Mouse (Mus musculus): ENCODE measurements at regions not wholly inside any gene's neighbourhood (a gene's known extent, or its start where the extent isn't known, plus 50 kb on each side); places are given as distances from the start of the nearest gene placed in this dataset.

DNA sequence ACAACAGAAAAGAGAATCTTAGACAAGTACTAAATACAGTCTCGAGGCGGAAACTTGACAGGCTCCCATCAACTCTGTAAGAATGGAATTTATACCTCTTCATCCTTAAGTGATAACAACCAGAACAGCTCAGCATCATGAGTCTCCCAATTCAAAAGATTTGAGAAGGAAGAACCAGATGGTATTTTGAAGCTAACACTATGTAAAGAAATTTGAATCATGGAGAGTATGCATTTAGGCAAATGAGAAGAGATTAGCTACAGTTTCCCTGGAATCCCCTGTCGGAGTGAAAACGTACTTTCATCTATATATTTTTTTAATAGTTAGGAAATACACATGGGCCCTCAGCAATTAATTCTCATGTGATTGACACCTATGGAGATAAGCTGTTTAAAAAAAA, 140.9 kb downstream of the Nrip1 start:
- Histone ChIP-seq H3K4me3 (ENCODE audit: low read depth, low read length) (no peak overlapping the region), H3K9ac (ENCODE audit: low read depth, low read length) (no peak overlapping the region), H3K9me3 (ENCODE audit: control insufficient read depth, low read length) (no peaks in the 10 kb centered on the region), H3K4me1 (replicated peaks; ENCODE audit: control insufficient read depth, insufficient read depth, low read length) (no peaks in the 10 kb centered on the region), H3K4me2 (replicated peaks; ENCODE audit: low read depth, low read length) (no peak overlapping the region), H3K27ac (ENCODE audit: low read depth, low read length) (no peak overlapping the region), H3K27me3 (ENCODE audit: control insufficient read depth, insufficient read depth, low read length) (no peaks in the 10 kb centered on the region), H3K36me3 (ENCODE audit: control insufficient read depth, insufficient read depth, low read length) (no peaks in the 10 kb centered on the region)
- WGBS: 90% methylated on average over 4 of the region's 4 CpGs
- ATAC-seq (ENCODE audit: low FRiP score) (no peak), DNase-seq (ENCODE audit: low spot score) (no peak)

DNA sequence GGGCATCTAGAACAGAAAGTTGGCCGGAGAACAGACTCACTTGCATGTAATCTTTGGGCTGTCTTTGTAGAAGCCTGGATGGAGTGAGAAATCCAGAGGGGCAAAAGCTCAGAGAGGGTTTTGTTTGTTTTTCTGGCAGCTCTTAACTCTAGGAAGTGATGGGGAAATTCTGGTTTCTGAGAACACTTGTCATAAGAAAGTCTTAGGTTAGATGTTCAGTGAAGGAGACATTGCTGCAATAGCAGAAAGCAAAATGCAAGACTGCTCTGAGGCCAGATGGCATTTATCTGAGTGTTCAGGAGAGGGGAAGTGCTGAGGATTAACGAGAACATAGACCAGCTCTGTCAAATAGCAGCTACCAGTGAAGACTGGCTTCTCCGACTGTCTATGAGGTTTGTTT, 141.5 kb downstream of the Nrip1 start:
- Histone ChIP-seq H3K4me2 (replicated peaks; ENCODE audit: low read depth, low read length) (no peak overlapping the region), H3K27me3 (ENCODE audit: control insufficient read depth, insufficient read depth, low read length) (no peaks in the 10 kb centered on the region)
- 69% methylated on average over 3 of the region's 3 CpGs for WGBS

GRCm38 (mm10) chr16:76230516-76231302, 142.9 kb downstream of the Nrip1 start:
- Histone ChIP-seq H3K36me3 (ENCODE audit: control insufficient read depth, insufficient read depth, low read length) (no peaks in the 10 kb centered on the region), H3K27ac (ENCODE audit: low read depth, low read length) (no peak overlapping the region), H3K4me2 (replicated peaks; ENCODE audit: low read depth, low read length) (no peak overlapping the region), H3K4me3 (ENCODE audit: low read depth, low read length) (no peak overlapping the region), H3K4me1 (replicated peaks; ENCODE audit: control insufficient read depth, insufficient read depth, low read length) (no peaks in the 10 kb centered on the region), H3K9me3 (ENCODE audit: control insufficient read depth, low read length) (no peaks in the 10 kb centered on the region), H3K27me3 (ENCODE audit: control insufficient read depth, insufficient read depth, low read length) (no peaks in the 10 kb centered on the region), H3K9ac (ENCODE audit: low read depth, low read length) (no peak overlapping the region)
- ATAC-seq (ENCODE audit: low FRiP score) (no peak), DNase-seq (ENCODE audit: low spot score) (no peak)
- WGBS: 92% methylated on average over 4 of the region's 4 CpGs

More for the DNA sequence above, 141.5 kb downstream of the Nrip1 start:
- Histone ChIP-seq H3K27ac (ENCODE audit: low read depth, low read length) (no peak overlapping the region), H3K4me1 (replicated peaks; ENCODE audit: control insufficient read depth, insufficient read depth, low read length) (no peaks in the 10 kb centered on the region), H3K4me3 (ENCODE audit: low read depth, low read length) (no peak overlapping the region), H3K9ac (ENCODE audit: low read depth, low read length) (no peak overlapping the region), H3K9me3 (ENCODE audit: control insufficient read depth, low read length) (no peaks in the 10 kb centered on the region), H3K36me3 (ENCODE audit: control insufficient read depth, insufficient read depth, low read length) (no peaks in the 10 kb centered on the region)
- ATAC-seq (ENCODE audit: low FRiP score) (no peak), DNase-seq (ENCODE audit: low spot score) (no peak)

GRCm38 (mm10) chr16:76228451-76228850, 145.2 kb downstream of the Nrip1 start:
- ATAC-seq (ENCODE audit: low FRiP score): no peak
- H3K9me3 ChIP-seq (ENCODE audit: control insufficient read depth, low read length): no peaks in the 10 kb centered on the region
- no peak overlapping the region for H3K4me3 ChIP-seq (ENCODE audit: low read depth, low read length)
- DNase-seq (ENCODE audit: low spot score): no peak
- no peak overlapping the region for H3K27ac ChIP-seq (ENCODE audit: low read depth, low read length)
- H3K36me3 ChIP-seq (ENCODE audit: control insufficient read depth, insufficient read depth, low read length): no peaks in the 10 kb centered on the region
- no peaks in the 10 kb centered on the region for H3K27me3 ChIP-seq (ENCODE audit: control insufficient read depth, insufficient read depth, low read length)
- 93% methylated on average over 4 of the region's 4 CpGs for WGBS
- no peak overlapping the region for H3K4me2 ChIP-seq (replicated peaks; ENCODE audit: low read depth, low read length)
- H3K4me1 ChIP-seq (replicated peaks; ENCODE audit: control insufficient read depth, insufficient read depth, low read length): no peaks in the 10 kb centered on the region
- no peak overlapping the region for H3K9ac ChIP-seq (ENCODE audit: low read depth, low read length)

DNA sequence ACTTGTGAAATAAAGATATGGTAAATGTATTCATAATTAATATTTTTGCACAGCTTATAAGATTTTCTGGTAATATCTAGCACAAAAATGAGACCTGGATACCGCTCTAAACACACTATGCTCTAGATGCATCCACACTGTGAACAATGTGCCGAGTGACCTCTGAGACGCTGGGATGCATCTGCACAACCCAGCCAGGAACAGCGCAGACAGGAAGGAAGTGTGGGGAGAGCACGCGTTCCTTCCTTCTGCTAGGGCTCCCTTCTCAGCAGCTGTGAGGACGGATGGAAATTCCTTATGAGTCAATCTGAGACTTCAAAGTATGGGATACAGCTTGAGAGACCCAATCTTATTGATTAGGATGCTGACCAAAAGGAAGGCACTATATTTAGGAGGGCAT, 147.2 kb downstream of the Nrip1 start:
- Histone ChIP-seq H3K27ac (ENCODE audit: low read depth, low read length) (no peak overlapping the region), H3K4me3 (ENCODE audit: low read depth, low read length) (no peak overlapping the region), H3K9ac (ENCODE audit: low read depth, low read length) (no peak overlapping the region), H3K4me2 (replicated peaks; ENCODE audit: low read depth, low read length) (no peak overlapping the region), H3K36me3 (ENCODE audit: control insufficient read depth, insufficient read depth, low read length) (no peaks in the 10 kb centered on the region), H3K9me3 (ENCODE audit: control insufficient read depth, low read length) (no peaks in the 10 kb centered on the region), H3K4me1 (replicated peaks; ENCODE audit: control insufficient read depth, insufficient read depth, low read length) (no peaks in the 10 kb centered on the region), H3K27me3 (ENCODE audit: control insufficient read depth, insufficient read depth, low read length) (no peaks in the 10 kb centered on the region)
- WGBS: 81% methylated on average over 7 of the region's 7 CpGs
- DNase-seq (ENCODE audit: low spot score): no peak
- no peak for ATAC-seq (ENCODE audit: low FRiP score)

DNA sequence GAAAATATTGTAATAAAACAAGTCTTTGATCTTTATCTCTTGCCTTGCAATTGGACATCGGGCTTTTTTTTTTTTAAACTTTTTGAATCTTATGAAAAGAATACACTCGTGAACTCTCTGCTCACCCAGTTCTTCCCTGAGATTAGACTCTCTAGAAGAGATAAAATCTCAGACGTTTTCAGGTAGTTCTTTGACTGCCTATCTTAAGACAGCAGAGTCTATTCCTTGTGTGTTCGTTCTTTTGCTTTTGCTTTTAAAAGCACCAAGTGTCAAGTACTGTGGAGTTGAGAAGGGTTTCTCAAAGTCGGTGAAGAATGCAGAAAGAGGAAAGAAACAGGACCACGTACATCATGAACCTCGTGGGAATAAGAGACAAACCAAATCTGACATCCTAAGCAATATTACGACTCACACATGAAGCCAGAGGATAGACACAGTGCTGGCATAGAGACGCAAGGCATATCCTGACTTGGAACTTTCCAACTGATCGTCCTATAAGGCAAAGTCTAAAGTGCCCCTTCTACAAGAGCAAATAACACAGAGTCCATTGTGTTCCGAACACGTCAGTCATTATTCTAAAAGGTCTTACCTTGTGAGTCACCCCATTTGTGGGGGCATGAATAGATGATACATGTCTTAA, 147.9 kb downstream of the Nrip1 start:
- no peak for ATAC-seq (ENCODE audit: low FRiP score)
- Histone ChIP-seq H3K9ac (ENCODE audit: low read depth, low read length) (no peak overlapping the region), H3K4me3 (ENCODE audit: low read depth, low read length) (no peak overlapping the region), H3K4me1 (replicated peaks; ENCODE audit: control insufficient read depth, insufficient read depth, low read length) (no peaks in the 10 kb centered on the region), H3K36me3 (ENCODE audit: control insufficient read depth, insufficient read depth, low read length) (no peaks in the 10 kb centered on the region), H3K27ac (ENCODE audit: low read depth, low read length) (no peak overlapping the region), H3K4me2 (replicated peaks; ENCODE audit: low read depth, low read length) (no peak overlapping the region), H3K27me3 (ENCODE audit: control insufficient read depth, insufficient read depth, low read length) (no peaks in the 10 kb centered on the region), H3K9me3 (ENCODE audit: control insufficient read depth, low read length) (no peaks in the 10 kb centered on the region)
- WGBS: 73% methylated on average over 12 of the region's 12 CpGs
- no peak for DNase-seq (ENCODE audit: low spot score)

DNA sequence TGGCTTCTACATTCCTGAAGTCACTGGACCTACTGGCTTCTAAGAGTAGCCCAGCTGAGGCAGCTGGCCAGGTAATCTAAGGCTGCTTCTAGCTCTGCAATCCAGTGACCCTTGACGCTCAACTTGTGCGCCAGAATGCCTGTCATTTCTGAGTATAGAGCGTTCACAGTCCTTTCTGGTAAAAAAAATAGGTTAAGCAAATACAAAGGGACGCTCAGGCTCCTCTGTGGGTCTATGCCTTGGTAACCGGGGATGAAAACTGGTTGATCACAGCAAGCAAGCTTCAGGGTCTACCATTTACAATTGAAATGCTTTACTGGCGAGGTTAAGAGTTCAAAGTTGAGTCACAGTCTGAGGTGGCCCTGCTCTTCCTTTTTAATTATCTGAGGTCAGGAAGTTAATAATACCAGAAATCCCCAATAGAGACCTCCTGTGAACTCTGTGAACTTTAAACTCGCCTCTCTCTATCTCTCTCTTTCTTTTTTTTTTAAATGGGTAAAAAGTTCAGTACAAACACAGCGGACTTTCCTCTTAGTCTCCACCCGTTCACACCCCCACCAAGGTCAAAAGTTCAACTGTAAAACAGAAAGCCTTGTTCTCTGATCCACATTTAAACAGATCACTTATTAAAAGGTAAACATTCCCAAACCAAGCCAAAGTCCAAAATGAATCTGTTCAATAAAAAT, 148.6 kb downstream of the Nrip1 start:
- no peak overlapping the region for H3K9ac ChIP-seq (ENCODE audit: low read depth, low read length)
- H3K4me2 ChIP-seq (replicated peaks; ENCODE audit: low read depth, low read length): no peak overlapping the region
- no peak overlapping the region for H3K27ac ChIP-seq (ENCODE audit: low read depth, low read length)
- no peak overlapping the region for H3K4me3 ChIP-seq (ENCODE audit: low read depth, low read length)
- no peaks in the 10 kb centered on the region for H3K27me3 ChIP-seq (ENCODE audit: control insufficient read depth, insufficient read depth, low read length)
- H3K9me3 ChIP-seq (ENCODE audit: control insufficient read depth, low read length): no peaks in the 10 kb centered on the region
- no peaks in the 10 kb centered on the region for H3K4me1 ChIP-seq (replicated peaks; ENCODE audit: control insufficient read depth, insufficient read depth, low read length)
- ATAC-seq (ENCODE audit: low FRiP score) (no peak), DNase-seq (ENCODE audit: low spot score) (no peak)
- 11% methylated on average over 9 of the region's 9 CpGs for WGBS
- no peaks in the 10 kb centered on the region for H3K36me3 ChIP-seq (ENCODE audit: control insufficient read depth, insufficient read depth, low read length)

DNA sequence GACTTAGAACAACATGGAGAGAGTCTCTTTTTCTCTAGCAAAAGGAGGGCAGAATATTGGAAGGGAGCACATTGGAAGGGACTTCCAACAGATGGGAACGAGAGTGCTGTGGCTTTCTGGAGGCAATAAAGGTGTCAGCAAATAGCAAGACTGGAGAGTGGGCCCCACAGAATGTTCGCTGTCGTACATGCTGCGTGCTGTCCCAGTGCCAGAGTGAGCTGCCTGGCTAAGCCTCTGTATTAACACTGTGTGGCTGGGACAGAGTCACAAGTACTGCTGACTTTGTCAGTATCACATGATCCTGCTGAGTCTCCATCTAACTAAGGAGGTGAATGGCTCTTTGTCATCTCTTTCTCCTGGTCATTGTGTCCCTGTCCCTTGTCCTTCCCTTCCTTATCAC, 149.9 kb downstream of the Nrip1 start:
- Histone ChIP-seq H3K27me3 (ENCODE audit: control insufficient read depth, insufficient read depth, low read length) (no peaks in the 10 kb centered on the region), H3K9me3 (ENCODE audit: control insufficient read depth, low read length) (no peaks in the 10 kb centered on the region), H3K36me3 (ENCODE audit: control insufficient read depth, insufficient read depth, low read length) (no peaks in the 10 kb centered on the region), H3K27ac (ENCODE audit: low read depth, low read length) (no peak overlapping the region), H3K4me3 (ENCODE audit: low read depth, low read length) (no peak overlapping the region), H3K4me2 (replicated peaks; ENCODE audit: low read depth, low read length) (no peak overlapping the region), H3K4me1 (replicated peaks; ENCODE audit: control insufficient read depth, insufficient read depth, low read length) (no peaks in the 10 kb centered on the region), H3K9ac (ENCODE audit: low read depth, low read length) (no peak overlapping the region)
- WGBS: 81% methylated on average over 4 of the region's 4 CpGs
- no peak for ATAC-seq (ENCODE audit: low FRiP score)
- no peak for DNase-seq (ENCODE audit: low spot score)
